Mouse (Mus musculus) frontal cortex, adult (tissue): ENCODE data around the gene Ncs1.

Experiments
- ATAC-seq: cut with Nextera tagmentation; 2 replicates; pipeline ENCODE4 v1.9.2; 2017; ENCODE audit warnings: mild to moderate bottlenecking, moderate library complexity, mixed read lengths; ENCODE audit not compliant: low TSS enrichment

The Ncs1 gene

DNA sequence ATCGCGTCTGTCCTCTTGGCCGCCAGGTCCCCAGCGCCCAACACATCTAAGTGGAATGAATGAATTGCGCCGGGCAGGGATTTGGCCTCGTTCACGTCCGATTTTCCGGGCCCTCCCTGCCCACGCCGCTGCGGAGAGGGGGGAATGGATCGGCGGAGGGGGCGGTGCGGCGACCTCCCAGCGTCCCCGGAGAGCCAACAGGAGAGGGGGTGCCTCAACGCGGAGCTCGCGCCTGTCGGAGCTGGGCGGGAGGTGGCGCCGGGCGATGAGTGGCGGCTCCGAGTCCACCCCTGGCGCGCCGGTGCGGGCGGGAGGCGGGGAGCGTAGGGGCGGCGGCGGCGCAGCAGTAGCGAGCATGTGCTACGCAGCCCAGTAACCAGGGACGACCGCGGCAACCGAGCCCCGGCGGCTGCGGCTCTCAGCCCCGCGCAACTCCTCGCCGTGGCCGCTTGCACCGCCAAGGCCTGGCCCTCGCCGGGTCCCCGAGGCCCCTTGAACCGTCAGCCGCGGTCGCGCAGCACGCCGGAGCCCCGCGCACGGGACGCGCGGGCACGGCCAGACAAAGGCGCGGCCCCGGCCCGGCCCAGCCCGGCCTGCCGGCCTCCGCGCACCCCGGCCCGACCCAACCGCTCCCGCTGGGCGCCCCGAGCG lies at the start of gene Ncs1:
TSS of gene Ncs1 (plus strand) at position 333 of the 651 bp plus-strand sequence.
- ATAC-seq: peak; percentile 87

DNA sequence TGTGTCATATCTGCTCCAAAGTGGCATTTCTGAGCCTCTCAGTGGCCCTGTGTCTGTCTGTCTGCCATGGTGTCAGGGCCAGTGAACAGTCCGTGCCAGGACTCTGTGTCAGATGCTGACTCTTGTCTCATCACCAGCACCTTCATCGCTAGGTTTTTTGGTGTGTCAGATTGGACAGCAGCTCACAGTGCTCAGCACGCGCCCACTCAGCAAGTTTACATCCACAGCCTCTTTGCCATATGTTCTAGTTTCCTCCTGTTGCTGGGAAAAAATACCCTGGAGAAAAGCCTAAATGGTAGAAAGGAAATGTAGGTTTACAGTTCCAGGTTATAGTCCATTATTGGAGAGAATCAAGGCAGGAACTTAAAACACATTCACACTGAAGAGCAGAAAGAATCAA lies 47.0 kb upstream of the Ncs1 start:
- peak; percentile 88 for ATAC-seq

GRCm38 (mm10) chr2:31200051-31200450 lies 45.6 kb upstream of the Ncs1 start:
- no peak for ATAC-seq

- ATAC-seq: no peak
These were observed 43.8 kb upstream of the Ncs1 start for GRCm38 (mm10) chr2:31201851-31202250.

- ATAC-seq: no peak
These were observed 43.3 kb upstream of the Ncs1 start for GRCm38 (mm10) chr2:31202357-31202756.

- ATAC-seq: no peak
These were observed 42.7 kb upstream of the Ncs1 start for GRCm38 (mm10) chr2:31202956-31203355.

- no peak for ATAC-seq
These were observed 40.9 kb upstream of the Ncs1 start for GRCm38 (mm10) chr2:31204677-31205076.

- ATAC-seq: peak; percentile 25; the same call in 1 of the 2 replicates
These were observed 39.4 kb upstream of the Ncs1 start for GRCm38 (mm10) chr2:31206211-31206610.

- ATAC-seq: no peak
These were observed 38.7 kb upstream of the Ncs1 start for GRCm38 (mm10) chr2:31206882-31207281.

DNA sequence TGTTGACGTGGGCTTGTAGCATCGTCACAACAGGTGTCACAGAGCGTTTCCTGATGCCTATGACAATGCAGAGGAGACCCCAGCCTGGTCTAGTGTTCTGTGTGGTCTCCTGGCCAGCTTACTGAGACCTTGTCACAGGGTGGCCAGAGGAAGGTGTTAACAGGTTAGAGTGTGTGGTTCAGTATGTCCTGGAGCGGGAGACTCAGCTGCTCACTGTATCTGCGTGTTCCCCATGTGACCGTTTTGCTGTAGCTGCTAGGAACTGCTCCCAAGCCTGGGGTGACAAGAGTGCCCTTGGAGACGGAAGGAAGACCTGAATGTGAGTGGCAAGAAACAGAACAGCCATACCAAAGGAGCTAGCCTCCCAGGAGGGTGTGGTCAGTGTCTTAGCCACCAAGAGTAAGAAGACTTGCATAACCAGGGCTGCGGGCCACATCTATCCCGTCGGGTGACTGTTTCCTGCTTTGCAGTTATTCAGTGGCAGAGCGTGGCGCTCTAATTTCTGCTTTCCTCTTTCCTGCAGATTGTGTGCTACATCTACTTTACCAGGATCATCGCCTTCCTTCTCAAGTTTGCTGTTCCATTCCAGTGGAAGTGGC lies 37.0 kb upstream of the Ncs1 start:
- ATAC-seq: no peak

GRCm38 (mm10) chr2:31209525-31209924 lies 36.1 kb upstream of the Ncs1 start:
- no peak for ATAC-seq

DNA sequence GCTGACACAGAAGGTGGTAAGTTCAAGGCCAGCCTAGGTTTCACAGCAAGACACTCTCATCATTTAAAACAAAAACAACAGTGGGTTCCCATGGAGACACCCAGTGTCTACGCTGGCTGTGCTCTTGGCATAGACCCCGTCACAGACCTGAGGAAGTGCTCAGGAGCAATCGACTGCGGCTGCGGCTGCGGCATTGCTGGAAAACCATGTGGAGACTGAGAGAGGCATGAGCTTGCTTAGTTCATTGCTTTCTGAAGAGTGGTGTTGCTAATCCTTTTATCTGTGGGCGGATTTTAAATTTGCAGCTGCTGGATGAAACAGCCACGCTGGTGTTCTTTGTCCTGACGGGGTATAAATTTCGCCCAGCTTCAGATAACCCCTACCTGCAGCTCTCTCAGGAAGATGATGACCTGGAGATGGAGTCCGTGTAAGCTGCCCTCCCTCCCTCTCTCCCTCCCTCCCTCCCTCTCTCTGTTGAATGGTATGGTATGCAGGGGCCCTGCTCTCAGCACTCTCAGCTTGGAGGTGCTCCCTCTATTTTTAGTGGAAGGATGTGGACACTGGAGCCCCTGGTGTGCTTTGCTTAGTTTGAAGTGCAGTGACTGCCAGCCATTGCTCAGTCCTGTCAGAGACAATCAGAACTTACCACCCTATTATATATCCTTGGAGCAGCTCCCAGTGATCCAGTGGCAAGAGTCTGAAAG lies 35.3 kb upstream of the Ncs1 start:
- 0 out of 2 replicates have a peak, but pooled peaks have one; percentile 32 for ATAC-seq

DNA sequence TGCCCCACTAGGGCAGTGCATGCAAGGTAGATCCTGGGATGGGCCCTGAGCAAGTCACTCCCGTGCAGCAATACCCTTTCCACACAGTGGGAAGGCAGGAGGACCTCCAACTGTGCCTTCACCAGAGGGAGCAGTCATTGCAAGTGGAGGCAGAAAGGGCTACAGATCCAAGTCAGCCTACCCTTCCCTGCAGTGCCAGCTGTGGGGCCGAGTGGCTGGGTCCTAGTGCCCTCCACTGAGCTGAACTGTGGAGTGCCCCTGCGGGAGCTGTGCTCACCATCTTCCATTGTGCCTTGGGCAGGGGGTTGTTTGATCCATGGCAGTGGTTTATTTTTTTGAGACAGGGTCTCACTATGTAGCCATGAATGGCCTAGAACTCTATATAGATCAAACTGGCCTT lies 34.4 kb upstream of the Ncs1 start:
- ATAC-seq: peak; percentile 41; the same call in 1 of the 2 replicates

- peak; percentile 25; the same call in 1 of the 2 replicates for ATAC-seq
These were observed 31.3 kb upstream of the Ncs1 start for GRCm38 (mm10) chr2:31214211-31214796.

DNA sequence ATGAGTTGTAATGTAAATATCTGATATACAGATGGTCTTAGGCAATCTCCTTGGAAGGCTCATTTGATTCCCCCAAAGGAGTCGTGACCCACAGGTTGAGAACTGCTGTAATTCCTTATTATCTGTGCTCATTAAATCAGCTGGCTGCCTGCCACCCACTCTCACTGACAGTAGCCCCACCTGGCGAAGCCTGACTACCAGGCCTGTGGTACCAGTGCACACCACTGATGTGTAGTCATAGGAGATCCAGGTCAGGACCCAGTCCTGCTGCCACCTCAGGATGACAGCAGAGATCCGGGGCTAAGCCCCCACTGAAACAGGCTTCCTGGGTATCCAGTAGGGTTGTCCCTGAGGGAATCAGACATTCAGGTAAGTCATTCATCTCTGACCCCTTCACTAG lies 27.0 kb upstream of the Ncs1 start:
- ATAC-seq: no peak

GRCm38 (mm10) chr2:31219470-31219869 lies 26.2 kb upstream of the Ncs1 start:
- no peak for ATAC-seq

- no peak for ATAC-seq
These were observed 24.8 kb upstream of the Ncs1 start for GRCm38 (mm10) chr2:31220844-31221243.

DNA sequence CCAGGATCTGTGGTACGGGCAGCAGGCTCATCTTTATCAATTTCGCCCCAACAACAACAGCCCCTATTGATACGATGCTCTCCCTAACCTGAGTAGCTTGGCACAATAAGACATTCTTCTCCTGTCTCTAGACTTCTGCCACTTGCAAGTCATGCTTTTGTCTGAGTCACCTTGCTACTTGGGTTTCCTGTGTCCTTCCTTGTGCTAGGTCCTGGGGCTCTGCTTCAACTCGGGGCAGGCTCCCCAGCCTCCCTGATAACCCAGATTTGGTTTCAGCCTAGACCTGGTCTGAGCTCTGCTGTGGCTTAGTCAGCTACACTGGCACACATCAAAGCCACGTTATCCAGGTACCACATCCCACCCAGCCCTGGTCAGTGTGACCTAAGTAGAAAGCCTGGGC lies 24.0 kb upstream of the Ncs1 start:
- peak; percentile 13; the same call in 1 of the 2 replicates for ATAC-seq

DNA sequence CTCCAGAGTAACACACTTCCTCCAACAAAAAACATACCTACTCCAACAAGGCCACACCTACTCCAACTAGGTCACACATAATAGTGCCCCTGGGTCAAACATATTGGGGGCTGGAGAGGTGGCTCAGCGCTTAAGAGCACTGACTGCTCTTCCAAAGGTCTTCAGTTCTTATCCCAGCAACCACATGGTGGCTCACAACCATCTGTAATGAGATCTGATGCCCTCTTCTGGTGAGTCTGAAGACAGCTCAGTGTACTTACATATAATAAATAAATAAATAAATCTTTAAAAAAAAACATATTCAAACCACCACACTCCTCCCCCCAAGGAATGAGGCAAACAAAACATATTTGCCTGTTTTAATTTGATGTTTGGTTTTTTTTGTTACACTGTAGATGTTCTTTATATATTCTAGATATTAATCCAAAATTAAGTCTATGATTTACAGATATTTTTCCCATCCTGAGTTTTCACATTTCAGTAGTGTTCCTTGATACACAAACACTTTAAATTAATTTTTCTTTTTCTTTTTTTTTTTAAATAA lies 16.8 kb upstream of the Ncs1 start:
- ATAC-seq: no peak

GRCm38 (mm10) chr2:31239203-31239696 lies 6.4 kb upstream of the Ncs1 start:
- peak; percentile 87 for ATAC-seq

- no peak for ATAC-seq
These were observed 5.8 kb upstream of the Ncs1 start for GRCm38 (mm10) chr2:31239833-31240232.

DNA sequence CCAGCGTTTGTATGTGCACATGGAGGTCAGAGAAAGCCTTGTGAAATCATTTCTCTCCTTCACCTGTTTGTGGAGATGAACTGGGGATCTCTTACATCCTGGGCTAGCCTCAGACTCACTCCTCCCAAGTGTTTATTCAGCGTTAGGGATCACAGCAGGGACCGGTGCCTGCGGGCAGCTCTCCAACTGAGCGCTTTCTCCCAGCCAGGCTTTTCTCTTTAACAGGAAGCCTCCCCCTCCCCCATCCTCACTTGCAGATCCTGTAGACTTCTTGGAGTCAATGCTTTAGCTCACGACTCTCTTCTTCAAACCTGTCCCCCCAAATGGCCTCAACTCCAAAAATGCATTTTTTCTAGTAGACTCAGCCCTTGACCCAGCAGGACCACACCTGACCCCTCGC lies 4.0 kb upstream of the Ncs1 start:
- no peak for ATAC-seq
